Mouse (Mus musculus): ENCODE results near the gene Defb9. TPM values are rescaled to one million over a fixed set of nuclear protein-coding genes. Genes with fewer than 3 reads are reported as not detected.
"Not testable (repeated sequence)": the region's sequence is repeated elsewhere in the genome, so short reads cannot be mapped to it uniquely, and the experiment has no call there.

Defb9 gene
- total RNA-seq (2021) = not detected
- long read RNA-seq, experiment 1 = 0 reads
- long read RNA-seq, experiment 2 = 0 reads

DNA sequence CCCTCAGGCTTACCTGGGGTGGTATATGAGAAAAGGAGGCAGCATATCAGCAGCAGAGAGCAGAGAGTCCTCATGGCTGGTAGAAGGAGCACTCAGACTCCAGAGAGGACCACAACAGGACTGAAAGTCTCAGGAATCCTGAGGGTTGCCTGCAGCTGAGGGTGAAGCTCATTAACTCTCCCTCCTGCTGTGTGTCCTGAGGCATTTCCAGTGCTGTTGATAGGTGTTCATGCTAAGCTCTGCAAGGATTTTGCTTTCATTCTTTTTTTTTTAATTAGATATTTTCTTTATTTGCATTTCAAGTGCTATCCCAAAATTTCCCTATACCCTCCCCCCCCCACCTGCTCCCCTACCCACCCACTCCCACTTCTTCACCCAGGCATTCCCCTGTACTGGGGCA lies at the start of gene Defb9:
Defb9 (minus strand) TSS at position 101 of the 400 bp plus-strand sequence.
- DNase-seq = not testable (repeated sequence)

DNA sequence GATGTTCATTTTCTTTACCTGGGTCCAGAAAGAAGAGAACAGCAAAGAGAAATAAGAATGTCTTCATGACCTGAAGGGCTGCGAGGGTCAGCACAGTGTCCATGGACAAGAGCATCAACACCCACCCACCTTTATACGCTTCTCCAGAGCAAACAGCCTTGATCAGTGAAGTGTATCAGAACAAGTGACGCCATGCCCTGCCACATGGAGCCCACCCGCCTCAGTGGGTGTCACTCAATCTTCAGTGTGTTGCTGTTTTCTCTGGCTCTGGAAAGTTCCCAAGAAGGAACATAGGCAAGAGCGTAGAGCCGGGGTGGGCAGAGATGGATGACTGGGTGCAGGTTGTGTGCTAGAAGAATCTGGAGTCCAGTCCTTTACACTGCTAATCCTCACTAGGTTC lies 47.4 kb upstream of the Defb9 start, which contains the start of gene Defb15:
Defb15 (minus strand) TSS at position 101 of the 400 bp plus-strand sequence.
- no peak for DNase-seq

- not testable (repeated sequence) for DNase-seq
Measured at GRCm38 (mm10) chr8:21930754-21931153, 45.5 kb upstream of the Defb9 start.

DNA sequence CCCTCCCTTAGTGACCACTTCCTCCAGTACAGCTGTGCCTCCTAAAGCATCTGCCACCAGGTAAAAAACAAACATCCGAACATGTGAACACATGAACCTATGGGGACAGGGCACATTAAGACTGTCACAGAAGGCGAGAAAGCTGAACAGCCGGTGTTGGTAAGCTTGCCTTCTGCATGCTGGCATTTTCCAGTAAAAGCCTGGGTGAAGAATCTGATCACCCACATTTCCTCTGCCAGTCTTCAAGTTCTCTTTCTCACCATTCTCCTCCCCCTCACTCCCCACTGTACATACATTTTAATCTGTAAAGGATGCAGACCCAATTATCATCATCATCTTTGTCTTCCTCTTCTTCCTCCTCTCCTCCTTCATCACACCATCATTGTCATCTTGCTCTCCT lies 30.4 kb upstream of the Defb9 start:
- DNase-seq = no peak

- DNase-seq = no peak
Measured at GRCm38 (mm10) chr8:21912554-21912953, 27.3 kb upstream of the Defb9 start.

DNA sequence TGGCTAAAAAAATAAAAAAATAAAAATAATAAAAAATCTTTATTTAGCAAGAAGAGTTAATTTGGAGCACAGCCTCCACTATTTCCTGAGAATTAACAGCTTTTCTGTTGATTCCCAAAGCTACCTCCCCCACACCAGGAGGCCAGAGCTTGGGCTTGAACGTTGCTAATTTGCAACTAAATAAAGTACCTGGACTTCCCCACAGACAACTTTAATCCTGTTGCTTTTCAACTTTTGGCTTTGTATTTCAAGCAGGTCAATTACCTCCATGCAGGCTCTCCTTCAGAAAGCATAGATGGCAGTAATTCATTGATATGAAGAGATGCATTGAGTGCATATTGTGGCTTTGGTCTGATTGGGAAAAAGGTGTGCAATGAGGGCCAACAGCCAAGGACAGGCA lies 26.7 kb upstream of the Defb9 start:
- DNase-seq = no peak

DNA sequence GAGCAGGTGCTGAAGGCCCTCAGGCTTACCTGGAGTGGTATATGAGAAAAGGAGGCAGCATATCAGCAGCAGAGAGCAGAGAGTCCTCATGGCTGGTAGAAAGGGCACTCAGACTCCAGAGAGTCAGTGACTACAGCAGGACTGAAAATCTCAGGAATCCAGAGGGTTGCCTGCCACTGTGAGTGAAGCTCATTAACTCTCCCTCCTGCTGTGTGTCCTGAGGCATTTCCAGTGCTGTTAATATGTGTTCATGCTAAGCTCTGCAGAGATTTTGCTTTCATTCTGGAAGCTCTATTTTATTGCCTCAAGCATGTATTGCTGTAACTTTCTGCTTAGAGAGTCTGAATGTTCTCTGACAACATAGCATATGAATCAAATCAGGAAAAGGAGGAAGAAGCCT lies 21.1 kb upstream of the Defb9 start, which contains the start of gene Defb11:
Defb11 (minus strand) TSS at position 123 of the 400 bp plus-strand sequence.
- not testable (repeated sequence) for DNase-seq

DNA sequence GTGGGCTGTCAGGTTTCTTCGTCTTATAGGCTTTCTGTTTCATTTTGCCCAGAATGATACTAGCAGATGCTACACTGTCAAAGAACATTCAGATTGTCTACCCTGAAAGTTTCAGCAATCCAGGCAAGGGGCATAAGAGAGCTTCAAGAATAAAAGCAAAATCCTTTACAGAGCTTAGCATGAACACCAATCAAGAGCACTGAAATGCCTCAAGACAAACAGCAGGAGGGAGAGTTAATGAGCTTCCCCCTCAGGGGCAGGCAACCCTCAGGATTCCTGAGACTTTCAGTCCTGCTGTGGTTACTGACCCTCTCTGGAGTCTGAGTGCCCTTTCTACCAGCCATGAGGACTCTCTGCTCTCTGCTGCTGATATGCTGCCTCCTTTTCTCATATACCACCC lies 26.6 kb downstream of the Defb9 start, which contains the start of gene Defb10:
Defb10 (plus strand) TSS at position 316 of the 400 bp plus-strand sequence.
- not testable (repeated sequence) for DNase-seq

Other genes with a start within 250 kb of the Defb9 start
- gene Defa17, start 229.6 kb downstream of the Defb9 start, total RNA-seq (2021) = not detected
- not detected for gene Defa34, start 219.6 kb downstream of the Defb9 start, total RNA-seq (2021)
- gene AY761184, start 181.8 kb downstream of the Defb9 start, total RNA-seq (2021) = not detected
- gene Defa24, start 150.9 kb downstream of the Defb9 start, total RNA-seq (2021) = not detected
- not detected for gene Defb50, start 61.9 kb downstream of the Defb9 start, total RNA-seq (2021)
- gene Defb2, start 45.5 kb downstream of the Defb9 start, total RNA-seq (2021) = not detected
- not detected for gene Defb10, start 26.5 kb downstream of the Defb9 start, total RNA-seq (2021)
- not detected for gene Defb11, start 21.0 kb upstream of the Defb9 start, total RNA-seq (2021)
- gene Defb15, start 47.3 kb upstream of the Defb9 start, total RNA-seq (2021) = not detected
- not detected for gene Defb35, start 52.9 kb upstream of the Defb9 start, total RNA-seq (2021)
- not detected for gene Defb13, start 61.3 kb upstream of the Defb9 start, total RNA-seq (2021)
- gene Fam90a1a, start 73.3 kb upstream of the Defb9 start, total RNA-seq (2021) = not detected
- not detected for gene Ccdc70, start 84.4 kb upstream of the Defb9 start, total RNA-seq (2021)
- 1 to 10 TPM; 2.8 to 3.9 TPM for gene Atp7b, start 174.9 kb upstream of the Defb9 start, total RNA-seq (2021)
- gene Alg11, start 175.3 kb upstream of the Defb9 start, total RNA-seq (2021) = 10 to 100 TPM; 23.3 to 32.8 TPM
- gene Nek5, start 239.6 kb upstream of the Defb9 start, total RNA-seq (2021) = 1 to 10 TPM; 1.3 to 2.2 TPM